Mouse (Mus musculus) adrenal gland, postnatal 14 days (tissue): ENCODE measurements around the gene Kalrn. TPM values are rescaled to one million over a fixed set of nuclear protein-coding genes. Genes with fewer than 3 reads are reported as not detected.
A peak's percentile ranks its signal among the peaks of the same experiment; 100 is the strongest.

Experiments
- DNase-seq: peaks from one replicate; pipeline ENCODE4 v3.0.0; 2021; ENCODE audit warnings: mixed read lengths
- total RNA-seq: library from RNA; stranded (reverse); gene quantifications from 2 replicates; pipeline ENCODE4 v1.2.3, GENCODE M21; 2021

The Kalrn gene
- total RNA-seq, 1 experiment from 2014 or later, result 12.9 TPM

- no peak for DNase-seq
Measured at GRCm38 (mm10) chr16:34502110-34502509, 71.2 kb downstream of the Kalrn start.

GRCm38 (mm10) chr16:34494741-34495140, 78.6 kb downstream of the Kalrn start:
- DNase-seq, result no peak

- DNase-seq, result peak; percentile 38
Measured at GRCm38 (mm10) chr16:34493914-34494313, 79.4 kb downstream of the Kalrn start.

GRCm38 (mm10) chr16:34491225-34491624, 82.1 kb downstream of the Kalrn start:
- DNase-seq, result no peak

- DNase-seq, result peak; percentile 49
Measured at GRCm38 (mm10) chr16:34490506-34490905, 82.8 kb downstream of the Kalrn start.

GRCm38 (mm10) chr16:34489805-34490325, 83.5 kb downstream of the Kalrn start:
- DNase-seq, result no peak

- no peak for DNase-seq
Measured at GRCm38 (mm10) chr16:34487823-34488222, 85.5 kb downstream of the Kalrn start.

GRCm38 (mm10) chr16:34487268-34487667, 86.1 kb downstream of the Kalrn start:
- no peak for DNase-seq

- DNase-seq, result no peak
Measured at GRCm38 (mm10) chr16:34485483-34485882, 87.8 kb downstream of the Kalrn start.

GRCm38 (mm10) chr16:34484921-34485320, 88.4 kb downstream of the Kalrn start:
- peak; percentile 42 for DNase-seq

- no peak for DNase-seq
Measured at GRCm38 (mm10) chr16:34484213-34484612, 89.1 kb downstream of the Kalrn start.

- no peak for DNase-seq
Measured at GRCm38 (mm10) chr16:34483716-34484115, 89.6 kb downstream of the Kalrn start.

GRCm38 (mm10) chr16:34474741-34475140, 98.6 kb downstream of the Kalrn start:
- no peak for DNase-seq

GRCm38 (mm10) chr16:34473891-34474290, 99.4 kb downstream of the Kalrn start:
- DNase-seq, result no peak

- no peak for DNase-seq
Measured at GRCm38 (mm10) chr16:34471441-34471840, 101.9 kb downstream of the Kalrn start.

GRCm38 (mm10) chr16:34470343-34470742, 103.0 kb downstream of the Kalrn start:
- no peak for DNase-seq

GRCm38 (mm10) chr16:34469277-34469868, 104.0 kb downstream of the Kalrn start:
- peak; percentile 38 for DNase-seq

GRCm38 (mm10) chr16:34466649-34467048, 106.7 kb downstream of the Kalrn start:
- DNase-seq, result no peak

GRCm38 (mm10) chr16:34456314-34456713, 117.0 kb downstream of the Kalrn start:
- peak; percentile 82 for DNase-seq

GRCm38 (mm10) chr16:34445666-34446065, 127.7 kb downstream of the Kalrn start:
- DNase-seq, result no peak

- DNase-seq, result no peak
Measured at GRCm38 (mm10) chr16:34441704-34442103, 131.6 kb downstream of the Kalrn start.

- DNase-seq, result peak; percentile 78
Measured at GRCm38 (mm10) chr16:34440994-34441414, 132.3 kb downstream of the Kalrn start.

- DNase-seq, result no peak
Measured at GRCm38 (mm10) chr16:34440019-34440615, 133.2 kb downstream of the Kalrn start.

GRCm38 (mm10) chr16:34430131-34430530, 143.2 kb downstream of the Kalrn start:
- no peak for DNase-seq
